Mouse (Mus musculus) heart, postnatal 4 days (tissue): ENCODE data around the gene Cpsf6. TPM values are rescaled to one million over a fixed set of nuclear protein-coding genes. Genes with fewer than 3 reads are reported as not detected.

Experiments used
- DNase-seq: peaks from one replicate; pipeline ENCODE4 v3.0.0; 2021
- total RNA-seq, 2 experiments: library from RNA; stranded (reverse); gene quantifications; 2 replicates each; pipeline ENCODE4 v1.2.3; 2021

The Cpsf6 gene
- total RNA-seq, 2 experiments from 2014 or later = 76.1 to 80.0 TPM

- DNase-seq = no peak
Measured at GRCm38 (mm10) chr10:117323782-117324181, 56.0 kb downstream of the Cpsf6 start.

- no peak for DNase-seq
Measured at GRCm38 (mm10) chr10:117322630-117323029, 57.2 kb downstream of the Cpsf6 start.

DNA sequence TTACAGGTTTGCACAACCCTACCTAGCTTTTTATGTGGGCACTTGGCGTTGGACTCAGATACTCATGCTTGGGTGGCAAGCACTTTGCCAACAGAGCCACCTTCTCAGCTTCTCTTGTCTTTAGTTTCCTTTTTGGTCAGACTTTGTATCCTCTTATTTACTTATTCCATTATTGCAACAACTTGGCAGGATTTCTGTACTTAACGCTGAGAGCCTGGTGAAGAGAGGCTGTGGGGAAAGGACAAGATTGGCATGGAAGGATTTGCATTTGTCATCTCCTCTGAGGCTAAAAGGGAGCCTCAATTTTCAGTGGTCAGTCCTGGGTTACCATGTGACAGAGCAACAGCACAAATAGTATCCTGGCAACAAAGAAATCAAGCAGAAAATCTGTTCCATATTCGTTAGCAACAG lies 59.2 kb downstream of the Cpsf6 start:
- DNase-seq = no peak

GRCm38 (mm10) chr10:117316391-117316790 lies 63.4 kb downstream of the Cpsf6 start:
- no peak for DNase-seq

GRCm38 (mm10) chr10:117313133-117313532 lies 66.7 kb downstream of the Cpsf6 start:
- DNase-seq = no peak

GRCm38 (mm10) chr10:117312168-117312567 lies 67.6 kb downstream of the Cpsf6 start:
- DNase-seq = no peak

GRCm38 (mm10) chr10:117304371-117304770 lies 75.4 kb downstream of the Cpsf6 start:
- DNase-seq = no peak

DNA sequence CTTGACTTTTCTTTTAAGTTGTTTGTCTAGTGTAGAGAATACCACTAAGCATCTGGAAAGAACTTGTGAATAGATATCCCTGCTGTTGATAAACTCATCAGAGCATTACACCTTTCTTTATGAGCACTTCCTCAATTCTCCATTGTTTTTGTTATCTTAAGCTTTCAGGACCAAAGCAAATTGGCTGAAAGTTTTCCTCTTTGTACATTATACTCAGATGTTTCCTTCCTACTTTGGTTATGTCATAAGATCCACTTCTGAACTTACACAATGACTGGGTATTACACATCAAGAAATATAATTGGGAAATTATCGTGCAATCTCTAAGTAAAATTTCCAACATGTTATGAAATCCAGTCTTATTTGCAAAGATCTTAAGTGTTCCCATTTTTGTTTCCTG lies 78.1 kb downstream of the Cpsf6 start:
- DNase-seq = no peak

DNA sequence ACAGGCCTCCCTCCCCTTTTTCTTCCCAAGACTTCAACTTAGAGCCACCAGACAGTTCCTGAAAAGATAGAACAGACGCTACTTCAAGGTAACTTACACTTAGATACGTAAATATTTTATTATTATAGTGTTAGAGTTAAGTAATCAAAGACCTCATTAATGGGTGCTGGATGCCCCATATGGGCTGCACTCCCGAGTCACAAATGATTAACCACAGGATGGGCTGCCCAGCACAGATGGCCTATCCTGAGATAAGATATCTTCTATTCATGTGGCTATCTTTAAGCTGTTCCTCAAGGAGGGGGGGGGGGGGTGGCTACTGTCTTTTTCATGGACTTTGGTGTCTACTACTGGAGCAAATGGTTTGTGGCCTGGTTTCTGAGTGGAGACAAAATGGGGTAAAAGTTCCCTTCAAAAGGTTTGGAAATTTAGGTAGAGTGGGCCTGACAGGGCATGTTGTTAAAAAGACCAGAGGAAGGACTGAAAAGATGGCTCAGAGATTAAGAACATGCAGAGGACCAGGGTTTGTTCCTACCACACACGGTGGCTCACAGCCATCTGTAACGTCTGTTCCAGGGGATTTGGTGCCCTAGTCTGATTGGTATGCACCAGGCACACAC lies 79.8 kb downstream of the Cpsf6 start:
- no peak for DNase-seq

DNA sequence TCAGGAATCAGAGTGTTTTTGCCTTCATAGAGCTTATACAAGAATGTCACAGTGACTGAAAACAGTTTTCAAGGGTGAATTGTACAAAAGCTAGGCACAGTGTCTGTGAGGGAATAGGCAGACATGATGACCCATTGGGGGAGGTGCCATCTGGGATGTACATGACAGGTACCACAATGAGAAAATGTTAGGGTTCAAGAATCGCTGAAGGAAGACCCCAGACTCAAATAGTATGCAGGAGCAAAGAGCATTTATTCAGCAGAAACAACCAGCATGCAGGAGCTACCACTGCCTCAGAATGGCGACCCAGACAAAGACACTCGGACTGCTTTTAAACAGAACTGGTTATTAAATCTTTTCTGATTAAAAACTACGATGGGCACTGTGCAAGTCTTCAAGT lies 80.7 kb downstream of the Cpsf6 start:
- DNase-seq = no peak

- DNase-seq = no peak
Measured at GRCm38 (mm10) chr10:117298336-117298735, 81.5 kb downstream of the Cpsf6 start.

Other genes with a start within 250 kb of the Cpsf6 start
- gene Frs2, start 231.5 kb downstream of the Cpsf6 start, total RNA-seq = 10 to 100 TPM; 23.5 to 25.6 TPM
- 10 to 100 TPM; 38.9 to 41.0 TPM for gene Yeats4, start 155.5 kb downstream of the Cpsf6 start, total RNA-seq
- gene 9530003J23Rik, start 141.3 kb downstream of the Cpsf6 start, total RNA-seq = not detected
- 10 to 100 TPM; 23.5 to 24.2 TPM for gene Lyz2, start 97.7 kb downstream of the Cpsf6 start, total RNA-seq
- gene Lyz1, start 87.1 kb downstream of the Cpsf6 start, total RNA-seq = 1 to 10 TPM; 1.8 to 2.2 TPM
- 1 to 10 TPM; 2.8 to 3.6 TPM for gene Cpm, start 249.5 kb upstream of the Cpsf6 start, total RNA-seq